Comparison of ENCODE assay signal across 8 mouse cellular contexts in the genomic region with DNA sequence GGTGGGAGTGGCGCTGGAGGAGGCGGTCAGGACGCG. TPM values are rescaled to one million over a fixed set of nuclear protein-coding genes. Genes with fewer than 3 reads are reported as not detected.
DNase-seq lines count a peak whose midpoint lies in the region; ATAC-seq lines count a peak whose summit lies in the region.

Gene Adora2a, plus strand, starts transcription at position 6 of the 36 bp plus-strand sequence.

- WGBS in embryonic facial prominence, embryonic 12.5 days: 0% methylated on average over 4 of the region's 4 CpGs
- WGBS in hindbrain, embryonic 15.5 days: 4% methylated on average over 4 of the region's 4 CpGs
- WGBS in midbrain, embryonic 15.5 days: 0% methylated on average over 4 of the region's 4 CpGs

- 0 out of 2 replicates have a peak, but pooled peaks cover 3% of the 10 kb centered on the region for H3K4me1 ChIP-seq in embryonic facial prominence, embryonic 12.5 days
- peaks cover 12% of the 10 kb centered on the region for H3K4me1 ChIP-seq in hindbrain, embryonic 15.5 days (replicated peaks)
- H3K4me1 ChIP-seq in midbrain, embryonic 15.5 days: peaks cover 14% of the 10 kb centered on the region

- peak within 1 kb of the TSS; percentile 39 for H3K9ac ChIP-seq in embryonic facial prominence, embryonic 12.5 days
- peak within 1 kb of the TSS; percentile 20 for H3K9ac ChIP-seq in hindbrain, embryonic 15.5 days
- H3K9ac ChIP-seq in midbrain, embryonic 15.5 days: peak within 1 kb of the TSS; percentile 29; the same call in 1 of the 2 replicates

- no peaks in the 10 kb centered on the region for H3K9me3 ChIP-seq in embryonic facial prominence, embryonic 12.5 days
- H3K9me3 ChIP-seq in hindbrain, embryonic 15.5 days: no peaks in the 10 kb centered on the region
- H3K9me3 ChIP-seq in midbrain, embryonic 15.5 days: no peaks in the 10 kb centered on the region

- H3K4me3 ChIP-seq in embryonic facial prominence, embryonic 12.5 days: peak within 1 kb of the TSS; percentile 39
- peak within 1 kb of the TSS; percentile 37 for H3K4me3 ChIP-seq in hindbrain, embryonic 15.5 days
- peak within 1 kb of the TSS; percentile 36 for H3K4me3 ChIP-seq in midbrain, embryonic 15.5 days

- 0 out of 2 replicates have a peak within 1 kb of the TSS, but pooled peaks have one; percentile 7 for H3K27ac ChIP-seq in embryonic facial prominence, embryonic 12.5 days
- peak within 1 kb of the TSS; percentile 10; the same call in 1 of the 2 replicates for H3K27ac ChIP-seq in hindbrain, embryonic 15.5 days (replicated peaks)
- no peak within 1 kb of the TSS for H3K27ac ChIP-seq in midbrain, embryonic 15.5 days

- H3K27me3 ChIP-seq in embryonic facial prominence, embryonic 12.5 days: peaks cover 45% of the 10 kb centered on the region
- H3K27me3 ChIP-seq in hindbrain, embryonic 15.5 days: peaks cover 23% of the 10 kb centered on the region
- H3K27me3 ChIP-seq in midbrain, embryonic 15.5 days (replicated peaks): peaks cover 26% of the 10 kb centered on the region

- H3K36me3 ChIP-seq in embryonic facial prominence, embryonic 12.5 days: peaks cover 17% of the 10 kb centered on the region
- no peaks in the 10 kb centered on the region for H3K36me3 ChIP-seq in hindbrain, embryonic 15.5 days
- peaks cover 2% of the 10 kb centered on the region; the same call in 1 of the 2 replicates for H3K36me3 ChIP-seq in midbrain, embryonic 15.5 days (replicated peaks)

- no peak for ATAC-seq in embryonic facial prominence, embryonic 12.5 days (ENCODE audit: insufficient number of reproducible peaks, insufficient read depth, low FRiP score, low TSS enrichment)
- ATAC-seq in hindbrain, embryonic 15.5 days (ENCODE audit: low FRiP score, low read depth): no peak
- no peak for ATAC-seq in midbrain, embryonic 15.5 days (replicated peaks)

- no peak for DNase-seq in left cerebral cortex, adult 18-20 months (ENCODE audit: low spot score in 2 of 2)
- DNase-seq in left cerebral cortex, adult 11 months (ENCODE audit: low spot score): no peak
- no peak for DNase-seq in B cell, adult 2 months
- DNase-seq in layer of hippocampus, adult 8-10 months (ENCODE audit: low spot score in 2 of 2): no peak
- DNase-seq in spleen, adult 18-20 months: no peak

- H3K4me2 ChIP-seq in embryonic facial prominence, embryonic 12.5 days (replicated peaks): peak within 1 kb of the TSS; percentile 63
- H3K4me2 ChIP-seq in hindbrain, embryonic 15.5 days: peak within 1 kb of the TSS; percentile 52
- peak within 1 kb of the TSS; percentile 52 for H3K4me2 ChIP-seq in midbrain, embryonic 15.5 days

RNA-seq across cellular contexts. Expression of gene Adora2a, which starts in this region (rescaled TPM):
- total RNA-seq in left cerebral cortex, adult 18-20 months (2021): 10 to 100 TPM; 17.3 to 35.0 TPM
- 2.3 and 4.6 TPM in 2 replicates for polyA plus RNA-seq in embryonic facial prominence, embryonic 12.5 days (2016; fragmentation: Nextera tagmentation; extraction: Ambion mirVana)
- polyA plus RNA-seq in hindbrain, embryonic 15.5 days (2015; fragmentation: Nextera tagmentation; extraction: Ambion mirVana): 3.5 and 4.1 TPM in 2 replicates
- 3.8 and 4.0 TPM in 2 replicates for polyA plus RNA-seq in midbrain, embryonic 15.5 days (2015; fragmentation: Nextera tagmentation; extraction: Ambion mirVana)
- total RNA-seq in layer of hippocampus, adult 8-10 months (2022): 1 to 10 TPM; 1.1 to 2.7 (median 1.9) TPM

Comparison
In these comparisons a context has a peak if more than half of its experiments do, and no peak if none do; other contexts are left out.
1. RNA of gene Adora2a (total RNA-seq): 17.3 to 35.0 TPM in left cerebral cortex, adult 18-20 months; 1.1 to 2.7 TPM in layer of hippocampus, adult 8-10 months; every median in the first group is over 4 times any median in the second.
2. Peak in every context shown above with its lines, with median percentiles within 50 percentile points of each other: H3K4me2 ChIP-seq, H3K4me3 ChIP-seq and H3K9ac ChIP-seq.